Mouse (Mus musculus) small intestine, adult 2 months (tissue): ENCODE results near the gene Gad2.

Experiments used
- CTCF ChIP-seq: fragments of 200-500 bp; IDR thresholded peaks from 2 replicates; pipeline ENCODE4 v1.5.1; 2012; ENCODE audit warnings: low read depth, mild to moderate bottlenecking, control low read depth, inconsistent platforms, low read length, moderate library complexity, mixed read lengths; ENCODE audit not compliant: insufficient replicate concordance, insufficient read length; ENCODE audit errors: extremely low read depth
- POLR2A ChIP-seq: fragments of 200-500 bp; IDR thresholded peaks from 2 replicates; pipeline ENCODE4 v1.6.1; 2012; ENCODE audit warnings: low read depth, mild to moderate bottlenecking, control low read depth, inconsistent platforms, low read length, moderate library complexity

GRCm38 (mm10) chr2:22651826-22652225 is 29.8 kb downstream of the Gad2 start:
- no peak for TF ChIP-seq CTCF
- no peak for TF ChIP-seq POLR2A
